Mouse (Mus musculus) limb, embryonic 12.5 days (tissue): Measurements from ENCODE around the gene Wdr4. TPM values are rescaled to one million over a fixed set of nuclear protein-coding genes. Genes with fewer than 3 reads are reported as not detected.

Source experiments
- ATAC-seq: fragments of 200-750 bp; cut with Nextera tagmentation; 2 replicates; pipeline ENCODE4 v1.8.0; 2017; ENCODE audit warnings: low read depth, moderate TSS enrichment; ENCODE audit not compliant: insufficient number of reproducible peaks, insufficient read depth, low FRiP score, low TSS enrichment
- H3K27ac ChIP-seq: fragments of 300-500 bp; sonication (generic); 2 replicates; pipeline ENCODE4 v1.5.1; 2016; ENCODE audit warnings: mild to moderate bottlenecking, moderate library complexity
- H3K27me3 ChIP-seq: fragments of 300-500 bp; sonication (generic); 2 replicates; pipeline ENCODE4 v1.6.1; 2016; ENCODE audit warnings: mild to moderate bottlenecking, moderate library complexity
- H3K36me3 ChIP-seq: fragments of 300-500 bp; sonication (generic); 2 replicates; pipeline ENCODE4 v1.6.1; 2016; ENCODE audit warnings: mild to moderate bottlenecking, moderate library complexity
- H3K4me1 ChIP-seq: fragments of 300-500 bp; sonication (generic); replicated peaks from 2 replicates; pipeline ENCODE4 v1.6.1; 2016
- H3K4me2 ChIP-seq: fragments of 300-500 bp; sonication (generic); 2 replicates; pipeline ENCODE4 v1.6.1; 2016; ENCODE audit warnings: mild to moderate bottlenecking, moderate library complexity
- H3K4me3 ChIP-seq: fragments of 300-500 bp; sonication (generic); replicated peaks from 2 replicates; pipeline ENCODE4 v1.5.1; 2016; ENCODE audit warnings: mild to moderate bottlenecking
- H3K9ac ChIP-seq: fragments of 300-500 bp; sonication (generic); replicated peaks from 2 replicates; pipeline ENCODE4 v1.6.1; 2016; ENCODE audit warnings: mild to moderate bottlenecking, moderate library complexity
- H3K9me3 ChIP-seq: fragments of 300-500 bp; sonication (generic); 2 replicates; pipeline ENCODE4 v1.6.1; 2016; ENCODE audit warnings: mild to moderate bottlenecking, moderate library complexity
- WGBS: fragments of 180-500 bp; shearing (Covaris S2); methylation state at CpG from one replicate; pipeline ENCODE4 v1.1.7; 2016; 5-methylcytosine and 5-hydroxymethylcytosine counted together
- polyA plus RNA-seq: library from polyadenylated mRNA; unstranded; fragments of >200 nt; fragmentation: Nextera tagmentation; extraction: Ambion mirVana; gene quantifications from 2 replicates; pipeline ENCODE4 v1.2.1, GENCODE M21; 2016

The Wdr4 gene
- polyA plus RNA-seq, 1 experiment from 2014 or later: 43.6 TPM

- no peak for ATAC-seq
- H3K27me3 ChIP-seq: no peaks in the 10 kb centered on the region
- no peak overlapping the region for H3K4me2 ChIP-seq
- H3K4me3 ChIP-seq: no peak overlapping the region
- no peak overlapping the region for H3K9ac ChIP-seq
- H3K36me3 ChIP-seq: peaks cover 16% of the 10 kb centered on the region
- H3K9me3 ChIP-seq: no peaks in the 10 kb centered on the region
- peaks cover 11% of the 10 kb centered on the region for H3K4me1 ChIP-seq
- H3K27ac ChIP-seq: no peak overlapping the region
Observed at GRCm38 (mm10) chr17:31491355-31491754, 28.4 kb downstream of the Wdr4 start.

- WGBS: 40% methylated on average over 6 of the region's 6 CpGs
- no peak overlapping the region for H3K4me2 ChIP-seq
- no peak overlapping the region for H3K27ac ChIP-seq
- H3K9me3 ChIP-seq: no peaks in the 10 kb centered on the region
- no peaks in the 10 kb centered on the region for H3K36me3 ChIP-seq
- ATAC-seq: no peak
- H3K27me3 ChIP-seq: no peaks in the 10 kb centered on the region
- peaks cover 11% of the 10 kb centered on the region for H3K4me1 ChIP-seq
- H3K9ac ChIP-seq: no peak overlapping the region
- no peak overlapping the region for H3K4me3 ChIP-seq
Observed at GRCm38 (mm10) chr17:31487433-31488060, 32.2 kb downstream of the Wdr4 start.

GRCm38 (mm10) chr17:31486616-31487198 is 33.1 kb downstream of the Wdr4 start:
- no peak overlapping the region for H3K27ac ChIP-seq

GRCm38 (mm10) chr17:31479108-31479844 is 40.5 kb downstream of the Wdr4 start:
- 51% methylated on average over 11 of the region's 11 CpGs for WGBS
- H3K27me3 ChIP-seq: no peaks in the 10 kb centered on the region
- H3K9me3 ChIP-seq: no peaks in the 10 kb centered on the region
- H3K9ac ChIP-seq: no peak overlapping the region
- no peak overlapping the region for H3K4me3 ChIP-seq
- H3K36me3 ChIP-seq: peaks cover 21% of the 10 kb centered on the region
- no peak overlapping the region for H3K27ac ChIP-seq
- peaks cover 11% of the 10 kb centered on the region; the same call in 1 of the 2 replicates for H3K4me1 ChIP-seq
- no peak for ATAC-seq
- H3K4me2 ChIP-seq: no peak overlapping the region

More at GRCm38 (mm10) chr17:31486616-31487198, 33.1 kb downstream of the Wdr4 start:
- H3K4me1 ChIP-seq: peaks cover 16% of the 10 kb centered on the region
- H3K9me3 ChIP-seq: no peaks in the 10 kb centered on the region
- H3K4me2 ChIP-seq: no peak overlapping the region
- 73% methylated on average over 10 of the region's 10 CpGs for WGBS
- H3K27me3 ChIP-seq: no peaks in the 10 kb centered on the region
- no peak overlapping the region for H3K9ac ChIP-seq
- no peak for ATAC-seq
- H3K36me3 ChIP-seq: no peaks in the 10 kb centered on the region
- H3K4me3 ChIP-seq: no peak overlapping the region

GRCm38 (mm10) chr17:31478606-31479005 is 41.2 kb downstream of the Wdr4 start:
- no peaks in the 10 kb centered on the region for H3K27me3 ChIP-seq
- H3K9me3 ChIP-seq: no peaks in the 10 kb centered on the region
- H3K9ac ChIP-seq: no peak overlapping the region
- H3K27ac ChIP-seq: no peak overlapping the region
- WGBS: 72% methylated on average over 7 of the region's 7 CpGs
- H3K4me3 ChIP-seq: no peak overlapping the region
- no peak overlapping the region for H3K4me2 ChIP-seq
- H3K4me1 ChIP-seq: peaks cover 11% of the 10 kb centered on the region; the same call in 1 of the 2 replicates
- ATAC-seq: no peak
- H3K36me3 ChIP-seq: peaks cover 28% of the 10 kb centered on the region

GRCm38 (mm10) chr17:31474388-31474787 is 45.4 kb downstream of the Wdr4 start:
- H3K27ac ChIP-seq: no peak overlapping the region
- no peaks in the 10 kb centered on the region for H3K9me3 ChIP-seq
- H3K4me3 ChIP-seq: no peak overlapping the region
- 83% methylated on average over 6 of the region's 6 CpGs for WGBS
- H3K36me3 ChIP-seq: peaks cover 67% of the 10 kb centered on the region
- no peaks in the 10 kb centered on the region for H3K27me3 ChIP-seq
- ATAC-seq: no peak
- no peak overlapping the region for H3K4me2 ChIP-seq
- 0 out of 2 replicates have a peak, but pooled peaks cover 4% of the 10 kb centered on the region for H3K4me1 ChIP-seq
- no peak overlapping the region for H3K9ac ChIP-seq

GRCm38 (mm10) chr17:31470766-31471418 is 48.9 kb downstream of the Wdr4 start:
- WGBS: 90% methylated on average over 5 of the region's 5 CpGs
- ATAC-seq: no peak
- H3K36me3 ChIP-seq: peaks cover 89% of the 10 kb centered on the region

GRCm38 (mm10) chr17:31468496-31468895 is 51.3 kb downstream of the Wdr4 start:
- H3K9me3 ChIP-seq: 0 out of 2 replicates have a peak, but pooled peaks cover 2% of the 10 kb centered on the region
- ATAC-seq: no peak
- H3K4me2 ChIP-seq: no peak overlapping the region
- WGBS: 72% methylated on average over 5 of the region's 5 CpGs
- H3K36me3 ChIP-seq: peaks cover 80% of the 10 kb centered on the region
- no peak overlapping the region for H3K9ac ChIP-seq
- no peaks in the 10 kb centered on the region for H3K27me3 ChIP-seq
- no peak overlapping the region for H3K27ac ChIP-seq
- H3K4me3 ChIP-seq: no peak overlapping the region
- no peaks in the 10 kb centered on the region for H3K4me1 ChIP-seq

More at GRCm38 (mm10) chr17:31470766-31471418, 48.9 kb downstream of the Wdr4 start:
- Histone ChIP-seq H3K9me3 (0 out of 2 replicates have a peak, but pooled peaks cover 2% of the 10 kb centered on the region), H3K27me3 (no peaks in the 10 kb centered on the region), H3K4me1 (no peaks in the 10 kb centered on the region), H3K9ac (no peak overlapping the region), H3K4me2 (no peak overlapping the region), H3K4me3 (no peak overlapping the region), H3K27ac (no peak overlapping the region)

- H3K27me3 ChIP-seq: no peaks in the 10 kb centered on the region
- no peak overlapping the region for H3K4me3 ChIP-seq
- 97% methylated on average over 3 of the region's 3 CpGs for WGBS
- peaks cover 83% of the 10 kb centered on the region for H3K36me3 ChIP-seq
- no peak overlapping the region for H3K27ac ChIP-seq
- H3K4me1 ChIP-seq: no peaks in the 10 kb centered on the region
- no peak overlapping the region for H3K4me2 ChIP-seq
- 0 out of 2 replicates have a peak, but pooled peaks cover 2% of the 10 kb centered on the region for H3K9me3 ChIP-seq
- no peak overlapping the region for H3K9ac ChIP-seq
- no peak for ATAC-seq
Observed at GRCm38 (mm10) chr17:31466854-31467253, 52.9 kb downstream of the Wdr4 start.

- no peak overlapping the region for H3K27ac ChIP-seq
- 0 out of 2 replicates have a peak, but pooled peaks cover 2% of the 10 kb centered on the region for H3K9me3 ChIP-seq
- WGBS: 85% methylated on average over 2 of the region's 2 CpGs
- ATAC-seq: no peak
- H3K4me3 ChIP-seq: no peak overlapping the region
- H3K27me3 ChIP-seq: no peaks in the 10 kb centered on the region
- no peak overlapping the region for H3K4me2 ChIP-seq
- H3K9ac ChIP-seq: no peak overlapping the region
- H3K4me1 ChIP-seq: no peaks in the 10 kb centered on the region
- H3K36me3 ChIP-seq: peaks cover 78% of the 10 kb centered on the region
Observed at GRCm38 (mm10) chr17:31462506-31462905, 57.3 kb downstream of the Wdr4 start.

GRCm38 (mm10) chr17:31460416-31460815 is 59.4 kb downstream of the Wdr4 start:
- H3K4me2 ChIP-seq: no peak overlapping the region
- H3K4me1 ChIP-seq: no peaks in the 10 kb centered on the region
- H3K27ac ChIP-seq: no peak overlapping the region
- H3K36me3 ChIP-seq: peaks cover 76% of the 10 kb centered on the region
- H3K9me3 ChIP-seq: no peaks in the 10 kb centered on the region
- H3K9ac ChIP-seq: no peak overlapping the region
- H3K27me3 ChIP-seq: no peaks in the 10 kb centered on the region
- ATAC-seq: no peak
- WGBS: 74% methylated on average over 4 of the region's 4 CpGs
- H3K4me3 ChIP-seq: no peak overlapping the region
